Mouse (Mus musculus) CH12.LX (cell line): Measurements from ENCODE around the gene Lhfp. TPM values are rescaled to one million over a fixed set of nuclear protein-coding genes. Genes with fewer than 3 reads are reported as not detected.
A peak's percentile ranks its signal among the peaks of the same experiment; 100 is the strongest.

Source experiments
- DNase-seq: peaks from one replicate; pipeline ENCODE4 v3.0.0-alpha.2; 2013; ENCODE audit errors: extremely low read depth
- H3K27ac ChIP-seq: 2 replicates; pipeline ENCODE4 v1.5.1; 2012; ENCODE audit warnings: low read depth, mild to moderate bottlenecking, control low read depth, moderate library complexity; ENCODE audit not compliant: insufficient read depth
- H3K27me3 ChIP-seq: replicated peaks from 2 replicates; pipeline ENCODE3; 2012; ENCODE audit warnings: inconsistent platforms
- H3K36me3 ChIP-seq, 2 experiments: replicated peaks in 1 of 2; 2 replicates each; pipeline versions ENCODE3 to v1.6.1; 2012; ENCODE audit warnings: inconsistent platforms in 1 of 2, low read length in 1 of 2, mild to moderate bottlenecking in 1 of 2, mixed read lengths in 1 of 2, moderate library complexity in 1 of 2; ENCODE audit not compliant: control insufficient read depth in 1 of 2, insufficient read depth in 1 of 2
- H3K4me1 ChIP-seq, 2 experiments: 2 replicates each; pipeline ENCODE4 v1.6.1; 2012; ENCODE audit warnings: inconsistent platforms in 1 of 2, moderate library complexity in 1 of 2; ENCODE audit not compliant: insufficient read depth in 2 of 2, control insufficient read depth in 1 of 2
- H3K4me2 ChIP-seq: 2 replicates; pipeline ENCODE4 v1.6.1; 2012; ENCODE audit warnings: low read depth, mild to moderate bottlenecking, control low read depth; ENCODE audit not compliant: poor library complexity, insufficient read depth, severe bottlenecking
- H3K4me3 ChIP-seq, 3 experiments: fragments of 150-350 bp in 1 of 3; sonication (generic) in 1 of 3; replicated peaks in 1 of 3; 2 replicates each; pipeline versions ENCODE3 to v1.5.1; 2011 to 2012; ENCODE audit warnings: low read depth in 2 of 3, low read length in 2 of 3, mild to moderate bottlenecking in 2 of 3, moderate library complexity in 2 of 3, control low read depth in 1 of 3, improper control_type of control experiment in 1 of 3, inconsistent platforms in 1 of 3, mixed read lengths in 1 of 3; ENCODE audit not compliant: poor library complexity in 1 of 3
- H3K79me2 ChIP-seq: replicated peaks from 2 replicates; pipeline ENCODE4 v1.6.1; 2012; ENCODE audit warnings: mild to moderate bottlenecking, moderate library complexity; ENCODE audit not compliant: control insufficient read depth, poor library complexity, insufficient read depth, severe bottlenecking; ENCODE audit errors: extremely low read depth
- H3K9ac ChIP-seq: 2 replicates; pipeline ENCODE4 v1.6.1; 2012; ENCODE audit warnings: low read depth, mild to moderate bottlenecking, control low read depth, moderate library complexity; ENCODE audit not compliant: insufficient read depth
- H3K9me3 ChIP-seq: replicated peaks from 2 replicates; pipeline ENCODE3; 2012; ENCODE audit warnings: low read length, inconsistent platforms, mixed read lengths
- CTCF ChIP-seq, 2 experiments: IDR thresholded peaks in 1 of 2; conservative IDR thresholded peaks in 1 of 2; 2 replicates each; pipeline ENCODE4 v1.5.1; 2011 to 2012; ENCODE audit warnings: low read depth in 2 of 2, low read length in 2 of 2, improper control_type of control experiment in 1 of 2, inconsistent platforms in 1 of 2, mild to moderate bottlenecking in 1 of 2, moderate library complexity in 1 of 2
- E2F4 ChIP-seq: IDR thresholded peaks from 2 replicates; pipeline ENCODE4 v1.6.1; 2011; ENCODE audit warnings: low read depth, low read length, improper control_type of control experiment; ENCODE audit not compliant: insufficient replicate concordance
- MAFK ChIP-seq: IDR thresholded peaks from 2 replicates; pipeline ENCODE4 v1.6.1; 2011; ENCODE audit warnings: low read length, improper control_type of control experiment; ENCODE audit not compliant: insufficient replicate concordance
- MAX ChIP-seq: IDR thresholded peaks from 2 replicates; pipeline ENCODE4 v1.6.1; 2011; ENCODE audit warnings: low read length, improper control_type of control experiment
- MEF2A ChIP-seq: IDR thresholded peaks from 2 replicates; pipeline ENCODE4 v1.6.1; 2014; ENCODE audit warnings: low read depth, mild to moderate bottlenecking, inconsistent platforms, low read length, improper control_type of control experiment, borderline replicate concordance
- MXI1 ChIP-seq: IDR thresholded peaks from 2 replicates; pipeline ENCODE4 v1.6.1; 2011; ENCODE audit warnings: mild to moderate bottlenecking, low read depth, low read length, improper control_type of control experiment
- NELFE ChIP-seq: IDR thresholded peaks from 2 replicates; pipeline ENCODE4 v1.6.1; 2011; ENCODE audit warnings: low read depth, low read length, improper control_type of control experiment
- NRF1 ChIP-seq: IDR thresholded peaks from 2 replicates; pipeline ENCODE4 v1.6.1; 2014; ENCODE audit warnings: low read depth, mild to moderate bottlenecking, inconsistent platforms, low read length, improper control_type of control experiment, moderate library complexity
- PAX5 ChIP-seq: IDR thresholded peaks from 2 replicates; pipeline ENCODE4 v1.6.1; 2012; ENCODE audit warnings: low read length, inconsistent platforms, mixed read lengths
- POLR2AphosphoS2 ChIP-seq: IDR thresholded peaks from 2 replicates; pipeline ENCODE4 v1.6.1; 2011; ENCODE audit warnings: low read depth, low read length, improper control_type of control experiment
- RAD21 ChIP-seq: IDR thresholded peaks from 2 replicates; pipeline ENCODE4 v1.6.1; 2011; ENCODE audit warnings: low read depth, mild to moderate bottlenecking, low read length, improper control_type of control experiment, moderate library complexity
- RCOR1 ChIP-seq: conservative IDR thresholded peaks from 2 replicates; pipeline ENCODE4 v1.6.1; 2012; ENCODE audit warnings: low read depth, mild to moderate bottlenecking, inconsistent platforms, low read length, improper control_type of control experiment
- SMC3 ChIP-seq: IDR thresholded peaks from 2 replicates; pipeline ENCODE4 v1.6.1; 2011; ENCODE audit warnings: low read depth, low read length, improper control_type of control experiment
- TBP ChIP-seq: conservative IDR thresholded peaks from 2 replicates; pipeline ENCODE4 v1.6.1; 2011; ENCODE audit warnings: low read depth, low read length, improper control_type of control experiment
- UBTF ChIP-seq: IDR thresholded peaks from 2 replicates; pipeline ENCODE4 v1.6.1; 2012; ENCODE audit warnings: low read depth, mild to moderate bottlenecking, inconsistent platforms, low read length, improper control_type of control experiment, moderate library complexity
- USF1 ChIP-seq: IDR thresholded peaks from 2 replicates; pipeline ENCODE4 v1.6.1; 2014; ENCODE audit warnings: low read depth, mild to moderate bottlenecking, inconsistent platforms, low read length, improper control_type of control experiment
- USF2 ChIP-seq: conservative IDR thresholded peaks from 2 replicates; pipeline ENCODE4 v1.6.1; 2011; ENCODE audit warnings: low read depth, low read length, improper control_type of control experiment
- ZMIZ1 ChIP-seq: IDR thresholded peaks from 2 replicates; pipeline ENCODE4 v1.6.1; 2012; ENCODE audit warnings: low read depth, mild to moderate bottlenecking, inconsistent platforms, low read length, improper control_type of control experiment
- ZNF384 ChIP-seq: IDR thresholded peaks from 2 replicates; pipeline ENCODE4 v1.6.1; 2012; ENCODE audit warnings: low read depth, low read length, improper control_type of control experiment, inconsistent platforms
- dilution Hi-C: fragments of 300-500 bp; cut with MboI; formaldehyde crosslinking; loops from 2 replicates; pipeline ENCODE4 v1.14.3; 2020; ENCODE audit warnings: low sequenced_read_pairs; ENCODE audit not compliant: extremely low pct_unique_long_range_greater_than_20kb, extremely low pct_ligation_motif_present
- in situ Hi-C: fragments of 300-500 bp; cut with MboI; formaldehyde crosslinking; loops from 3 replicates; pipeline ENCODE4 v1.14.3; 2019; ENCODE audit warnings: low sequenced_read_pairs, low pct_ligation_motif_present, low pct_unique_long_range_greater_than_20kb, mixed read lengths
- polyA plus RNA-seq: library from polyadenylated mRNA; unstranded; fragments of >175 nt; gene quantifications from 2 replicates; pipeline ENCODE4 v1.2.1, GENCODE M21; 2012; ENCODE audit warnings: low read depth; ENCODE audit not compliant: insufficient read length
- total RNA-seq, 2 experiments: library from RNA; depleted of rRNA; stranded (reverse); fragments of 300-350 nt in 1 of 2; fragments of >200 nt in 1 of 2; gene quantifications; 2 replicates each; pipeline ENCODE4 v1.2.3; 2012 to 2014

The Lhfp gene
- total and polyA plus RNA-seq, 3 experiments: not detected

GRCm38 (mm10) chr3:53040593-53041410 is 526 bp upstream of the Lhfp start:
- no peaks in the 10 kb centered on the region for H3K9me3 ChIP-seq
- in situ Hi-C loops (no loop called here), dilution Hi-C loops (no loop called here)
- TF ChIP-seq ZNF384 (no peak), ZMIZ1 (no peak)
- H3K27ac ChIP-seq: no peak overlapping the region
- no peak overlapping the region for H3K4me3 ChIP-seq
- no peaks in the 10 kb centered on the region for H3K79me2 ChIP-seq
- H3K9ac ChIP-seq: no peak overlapping the region
- H3K4me1 ChIP-seq: peaks cover 0 to 13% of the 10 kb centered on the region in 2 experiments; a peak in 2 of 4 replicates
- H3K27me3 ChIP-seq: no peaks in the 10 kb centered on the region
- DNase-seq: no peak
- no peaks in the 10 kb centered on the region for H3K36me3 ChIP-seq
- peak overlapping the region; percentile 41; the same call in 1 of the 2 replicates for H3K4me2 ChIP-seq

- no peak overlapping the region for H3K27ac ChIP-seq
- H3K9ac ChIP-seq: no peak overlapping the region
- dilution Hi-C loops: no loop called here
- no peaks in the 10 kb centered on the region for H3K36me3 ChIP-seq
- no peaks in the 10 kb centered on the region for H3K27me3 ChIP-seq
- no peak overlapping the region for H3K4me3 ChIP-seq
- DNase-seq: no peak
- in situ Hi-C loops: no loop called here
- no peaks in the 10 kb centered on the region for H3K9me3 ChIP-seq
- no peaks in the 10 kb centered on the region for H3K79me2 ChIP-seq
- no peak overlapping the region for H3K4me2 ChIP-seq
- H3K4me1 ChIP-seq: peaks cover 0 to 7% of the 10 kb centered on the region in 2 experiments; a peak in 2 of 4 replicates
- TF ChIP-seq POLR2AphosphoS2: no peak
- no peak for TF ChIP-seq PAX5
- no peak for TF ChIP-seq ZMIZ1
- TF ChIP-seq USF2: no peak
- TF ChIP-seq MAFK: no peak
- TF ChIP-seq UBTF: no peak
Observed at GRCm38 (mm10) chr3:53042240-53042567, 876 bp downstream of the Lhfp start.

- in situ Hi-C loops (no loop called here), dilution Hi-C loops (no loop called here)
- no peak overlapping the region for H3K4me3 ChIP-seq
- H3K4me2 ChIP-seq: no peak overlapping the region
- no peak overlapping the region for H3K27ac ChIP-seq
- no peaks in the 10 kb centered on the region for H3K36me3 ChIP-seq
- no peaks in the 10 kb centered on the region for H3K27me3 ChIP-seq
- H3K9ac ChIP-seq: no peak overlapping the region
- no peak for TF ChIP-seq CTCF (conservative IDR thresholded peaks at IDR 0.05 in 1 of 2, IDR thresholded peaks at IDR 0.05 in 1 of 2; ENCODE audit: low read depth in 2 of 2, low read length in 2 of 2)
- no peak for TF ChIP-seq NRF1
- no peak for TF ChIP-seq MEF2A
- TF ChIP-seq MXI1: no peak
- no peak for TF ChIP-seq USF1
- TF ChIP-seq TBP: no peak
- TF ChIP-seq E2F4: no peak
- no peak for TF ChIP-seq RAD21
- no peak for TF ChIP-seq RCOR1
- no peak for TF ChIP-seq NELFE
- no peak for TF ChIP-seq MAFK
- no peak for TF ChIP-seq MAX
- no peak for TF ChIP-seq SMC3
- peaks cover 0 to 7% of the 10 kb centered on the region in 2 experiments; a peak in 2 of 4 replicates for H3K4me1 ChIP-seq
- no peaks in the 10 kb centered on the region for H3K79me2 ChIP-seq
- no peaks in the 10 kb centered on the region for H3K9me3 ChIP-seq
- DNase-seq: no peak
Observed at GRCm38 (mm10) chr3:53043206-53043780, 2.0 kb downstream of the Lhfp start.
